Mouse (Mus musculus): Measurements from ENCODE around the gene Ern1. TPM values are rescaled to one million over a fixed set of nuclear protein-coding genes. Genes with fewer than 3 reads are reported as not detected.
"Not testable (repeated sequence)": the region's sequence is repeated elsewhere in the genome, so short reads cannot be mapped to it uniquely, and the experiment has no call there.

Gene Ern1
- polyA plus RNA-seq, 1 experiment from 2014 or later = 7.5 TPM

DNA sequence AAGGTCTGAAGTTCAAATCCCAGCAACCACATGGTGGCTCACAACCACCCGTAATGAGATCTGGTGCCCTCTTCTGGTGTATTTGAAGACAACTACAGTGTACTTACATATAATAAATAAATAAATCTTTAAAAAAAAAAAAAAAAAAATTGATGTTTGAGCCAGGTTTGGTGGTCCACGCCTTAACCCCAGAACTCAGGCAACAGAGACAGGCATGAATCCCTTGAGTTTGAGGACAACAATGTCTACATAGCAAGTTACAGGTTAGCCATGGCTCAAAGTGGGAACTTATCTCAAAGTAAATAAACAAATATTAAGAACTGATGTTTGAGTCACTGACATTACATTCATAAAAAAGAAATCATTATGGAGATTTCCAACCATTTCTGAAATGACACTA is 45.1 kb downstream of the Ern1 start:
- not testable (repeated sequence) for H3K4me3 ChIP-seq (replicated peaks)
- 94% methylated on average over 2 of the region's 2 CpGs for WGBS

DNA sequence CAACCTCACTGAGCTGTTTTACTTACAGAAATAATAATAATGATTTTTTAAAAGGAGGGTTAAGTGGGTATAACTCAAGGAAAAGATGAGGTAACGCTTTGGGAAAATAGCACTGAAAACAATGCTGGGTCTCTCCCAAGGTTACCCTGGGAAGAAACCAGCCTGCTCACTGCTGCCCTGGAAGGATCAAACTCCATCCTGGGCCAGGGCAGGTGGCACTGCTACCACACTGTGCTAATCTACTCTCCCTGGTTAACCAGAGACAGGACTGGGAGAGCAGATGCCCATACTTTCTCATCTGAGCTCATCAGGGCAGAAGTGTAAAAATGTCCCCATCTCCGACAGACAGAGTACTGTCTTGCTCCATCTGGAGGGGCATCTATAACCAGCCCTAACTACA is 47.3 kb downstream of the Ern1 start:
- 88% methylated on average over 2 of the region's 2 CpGs for WGBS
- H3K9ac ChIP-seq = no peak overlapping the region
- no peaks in the 10 kb centered on the region for H3K9me3 ChIP-seq
- H3K4me3 ChIP-seq (replicated peaks) = no peak overlapping the region
- no peaks in the 10 kb centered on the region for H3K36me3 ChIP-seq
- 0 out of 2 replicates have a peak overlapping the region, but pooled peaks have one; percentile 22 for H3K27ac ChIP-seq
- no peaks in the 10 kb centered on the region for H3K27me3 ChIP-seq (replicated peaks)
- no peak overlapping the region for H3K4me2 ChIP-seq
- peak; percentile 60; the same call in 1 of the 2 replicates for ATAC-seq (ENCODE audit: insufficient read depth, low FRiP score, low read depth)
- 0 out of 2 replicates have a peak, but pooled peaks cover 2% of the 10 kb centered on the region for H3K4me1 ChIP-seq

More for the DNA sequence above, 45.1 kb downstream of the Ern1 start:
- H3K9ac ChIP-seq; H3K4me2 ChIP-seq; H3K36me3 ChIP-seq; H3K27me3 ChIP-seq (replicated peaks); H3K9me3 ChIP-seq; ATAC-seq (ENCODE audit: insufficient read depth, low FRiP score, low read depth); H3K4me1 ChIP-seq; H3K27ac ChIP-seq: not testable (repeated sequence)

DNA sequence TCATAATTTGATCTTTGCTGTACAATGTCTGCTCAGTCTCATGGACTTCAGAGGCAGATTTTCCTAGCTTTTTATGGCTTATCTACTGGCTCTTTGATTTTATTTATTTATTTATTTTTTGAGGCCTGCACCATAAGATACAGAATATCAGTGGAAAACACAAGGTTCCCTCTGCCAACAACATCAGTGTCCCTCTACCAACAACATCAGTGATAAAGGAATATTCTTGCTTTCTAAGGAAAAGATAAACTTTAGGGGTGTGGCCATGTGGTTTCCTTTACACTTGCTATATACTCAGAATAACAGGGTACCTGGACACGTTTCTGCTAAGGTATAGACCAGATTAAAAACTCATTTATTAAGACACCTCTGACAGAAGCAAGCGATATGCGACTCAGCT is 48.3 kb downstream of the Ern1 start:
- Histone ChIP-seq H3K9ac (no peak overlapping the region), H3K4me3 (replicated peaks) (no peak overlapping the region), H3K9me3 (no peaks in the 10 kb centered on the region), H3K27ac (peak overlapping the region; percentile 40; the same call in 1 of the 2 replicates), H3K4me1 (0 out of 2 replicates have a peak, but pooled peaks cover 2% of the 10 kb centered on the region), H3K36me3 (no peaks in the 10 kb centered on the region), H3K27me3 (replicated peaks) (no peaks in the 10 kb centered on the region), H3K4me2 (no peak overlapping the region)
- WGBS = 43% methylated on average over 3 of the region's 3 CpGs
- no peak for ATAC-seq (ENCODE audit: insufficient read depth, low FRiP score, low read depth)

DNA sequence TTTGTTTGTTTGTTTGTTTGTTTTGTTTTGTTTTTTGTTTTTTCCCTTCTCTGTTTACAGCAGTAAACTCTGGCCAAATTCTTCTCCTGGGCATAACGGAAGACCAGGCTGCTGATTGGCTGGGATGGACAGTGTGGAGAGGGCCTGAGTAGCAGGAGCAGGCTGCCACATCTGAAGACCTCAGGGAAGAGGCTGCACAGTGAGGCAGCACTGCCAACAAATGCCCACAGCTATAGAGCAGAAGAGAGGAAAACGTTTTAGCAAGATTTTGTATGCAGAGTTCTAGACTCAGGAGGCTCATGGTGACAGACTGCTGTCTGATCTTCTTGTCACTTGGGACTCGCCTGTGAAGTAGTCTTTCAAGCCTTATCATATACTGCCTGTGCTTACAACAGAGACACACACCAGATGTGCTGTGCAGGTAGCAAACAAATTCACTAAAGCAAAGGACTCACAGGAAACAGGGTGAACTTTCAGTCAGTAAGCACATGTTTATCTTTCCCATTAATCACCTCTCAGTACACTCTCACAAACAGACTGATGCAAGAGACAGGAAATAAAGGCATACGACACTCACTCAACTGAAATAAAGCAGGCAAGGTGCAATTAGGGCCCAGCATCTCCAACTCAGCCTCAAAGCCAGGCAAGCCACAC is 49.0 kb downstream of the Ern1 start:
- Histone ChIP-seq H3K27ac (0 out of 2 replicates have a peak overlapping the region, but pooled peaks have one; percentile 33), H3K27me3 (replicated peaks) (no peaks in the 10 kb centered on the region), H3K4me3 (replicated peaks) (no peak overlapping the region), H3K4me1 (0 out of 2 replicates have a peak, but pooled peaks cover 2% of the 10 kb centered on the region), H3K4me2 (no peak overlapping the region), H3K9me3 (no peaks in the 10 kb centered on the region), H3K9ac (no peak overlapping the region), H3K36me3 (no peaks in the 10 kb centered on the region)
- 36% methylated on average over 4 of the region's 4 CpGs for WGBS
- no peak; the same call in 1 of the 2 replicates for ATAC-seq (ENCODE audit: insufficient read depth, low FRiP score, low read depth)

DNA sequence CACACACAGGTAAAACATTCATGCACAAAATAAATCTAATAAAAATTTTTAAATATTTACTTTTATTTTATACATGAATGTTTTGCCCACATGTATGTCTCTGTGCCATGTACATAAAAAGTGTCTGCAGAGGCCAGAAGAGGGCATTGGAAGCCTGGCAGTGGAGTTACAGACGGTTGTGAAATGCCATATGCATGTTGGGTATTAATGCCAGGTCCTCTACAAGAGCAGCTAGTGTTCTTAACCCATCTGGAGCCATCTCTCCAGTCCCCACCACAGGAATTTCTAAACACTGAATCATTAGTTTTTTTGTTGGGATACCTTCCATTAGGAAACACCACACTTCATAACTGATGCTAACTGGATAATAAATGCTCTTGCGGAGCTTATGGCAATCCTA is 50.1 kb downstream of the Ern1 start:
- 0 out of 2 replicates have a peak, but pooled peaks cover 2% of the 10 kb centered on the region for H3K4me1 ChIP-seq
- H3K4me2 ChIP-seq = no peak overlapping the region
- WGBS = 78% methylated on average over 2 of the region's 2 CpGs
- ATAC-seq (ENCODE audit: insufficient read depth, low FRiP score, low read depth) = no peak
- no peak overlapping the region for H3K4me3 ChIP-seq (replicated peaks)
- no peak overlapping the region for H3K9ac ChIP-seq
- no peaks in the 10 kb centered on the region for H3K36me3 ChIP-seq
- H3K27me3 ChIP-seq (replicated peaks) = no peaks in the 10 kb centered on the region
- H3K27ac ChIP-seq = no peak overlapping the region
- H3K9me3 ChIP-seq = no peaks in the 10 kb centered on the region

DNA sequence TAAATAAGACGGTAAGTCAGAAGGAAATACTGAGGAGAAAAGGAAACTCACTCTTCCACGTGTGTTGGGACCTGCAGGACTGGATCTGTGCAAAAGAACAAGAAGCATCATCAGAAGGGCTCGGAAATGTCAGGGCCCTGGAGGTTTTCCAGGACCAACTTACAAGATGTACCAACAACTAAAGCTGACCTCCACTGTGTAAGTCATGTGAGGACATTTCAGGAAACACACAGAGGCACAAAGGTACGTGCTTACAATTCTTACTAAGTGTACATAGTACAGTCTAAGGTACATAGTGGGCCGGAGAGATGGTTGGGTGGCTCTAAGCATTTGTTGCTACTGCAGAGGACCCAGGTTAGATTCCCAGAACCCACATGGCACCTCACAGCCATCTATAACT is 50.6 kb downstream of the Ern1 start:
- WGBS = 82% methylated on average over 5 of the region's 5 CpGs
- Histone ChIP-seq H3K9me3 (no peaks in the 10 kb centered on the region), H3K4me2 (no peak overlapping the region), H3K27me3 (replicated peaks) (no peaks in the 10 kb centered on the region), H3K9ac (no peak overlapping the region), H3K27ac (no peak overlapping the region), H3K4me3 (replicated peaks) (no peak overlapping the region), H3K36me3 (no peaks in the 10 kb centered on the region), H3K4me1 (0 out of 2 replicates have a peak, but pooled peaks cover 2% of the 10 kb centered on the region)
- no peak for ATAC-seq (ENCODE audit: insufficient read depth, low FRiP score, low read depth)

DNA sequence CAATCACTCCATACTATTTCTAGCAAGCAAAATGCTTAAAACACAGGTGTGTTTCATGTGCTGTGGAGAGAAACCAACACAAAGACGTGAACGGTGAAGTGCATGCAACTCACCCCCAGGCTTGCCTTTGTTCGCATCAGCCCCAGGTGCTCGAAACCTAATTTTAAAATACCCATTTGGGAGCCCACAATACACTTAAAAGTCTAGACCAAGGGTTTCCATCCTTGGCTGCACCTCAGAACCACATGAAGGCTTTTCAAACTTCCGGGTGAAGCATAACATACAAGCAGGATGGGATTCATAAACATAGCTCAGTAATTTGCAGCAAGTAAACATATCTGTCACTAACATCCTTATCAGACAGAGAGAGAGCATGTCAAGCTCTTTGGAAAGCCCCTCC is 57.3 kb downstream of the Ern1 start:
- Histone ChIP-seq H3K36me3 (peaks cover 3% of the 10 kb centered on the region; the same call in 1 of the 2 replicates), H3K4me1 (no peaks in the 10 kb centered on the region), H3K4me3 (replicated peaks) (no peak overlapping the region), H3K27ac (no peak overlapping the region), H3K4me2 (no peak overlapping the region), H3K9me3 (no peaks in the 10 kb centered on the region), H3K27me3 (replicated peaks) (no peaks in the 10 kb centered on the region), H3K9ac (no peak overlapping the region)
- 85% methylated on average over 5 of the region's 5 CpGs for WGBS
- ATAC-seq (ENCODE audit: insufficient read depth, low FRiP score, low read depth) = no peak

DNA sequence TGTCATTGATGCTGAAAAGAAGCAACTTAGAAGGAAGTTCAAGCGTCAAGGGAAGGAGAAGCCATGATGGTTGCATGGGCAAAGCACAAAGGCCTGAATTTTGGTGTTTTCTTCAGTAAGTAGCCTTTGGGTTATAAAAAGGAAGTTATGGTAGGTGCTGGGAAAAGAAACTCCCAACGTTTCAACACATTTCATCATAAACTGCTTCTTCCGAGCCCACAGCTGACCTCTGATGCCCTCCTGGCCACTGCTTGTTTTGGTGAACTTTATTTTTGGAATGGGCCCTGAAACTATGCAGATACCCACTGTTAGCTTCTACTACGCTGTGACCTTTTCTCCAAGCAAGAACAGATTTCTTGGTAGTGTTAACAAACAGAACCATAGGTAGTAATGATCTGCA is 58.0 kb downstream of the Ern1 start:
- ATAC-seq (ENCODE audit: insufficient read depth, low FRiP score, low read depth) = no peak
- Histone ChIP-seq H3K27ac (no peak overlapping the region), H3K4me1 (no peaks in the 10 kb centered on the region), H3K27me3 (replicated peaks) (no peaks in the 10 kb centered on the region), H3K9ac (no peak overlapping the region), H3K4me2 (no peak overlapping the region), H3K36me3 (peaks cover 3% of the 10 kb centered on the region; the same call in 1 of the 2 replicates), H3K9me3 (no peaks in the 10 kb centered on the region), H3K4me3 (replicated peaks) (no peak overlapping the region)
- 76% methylated on average over 4 of the region's 4 CpGs for WGBS

DNA sequence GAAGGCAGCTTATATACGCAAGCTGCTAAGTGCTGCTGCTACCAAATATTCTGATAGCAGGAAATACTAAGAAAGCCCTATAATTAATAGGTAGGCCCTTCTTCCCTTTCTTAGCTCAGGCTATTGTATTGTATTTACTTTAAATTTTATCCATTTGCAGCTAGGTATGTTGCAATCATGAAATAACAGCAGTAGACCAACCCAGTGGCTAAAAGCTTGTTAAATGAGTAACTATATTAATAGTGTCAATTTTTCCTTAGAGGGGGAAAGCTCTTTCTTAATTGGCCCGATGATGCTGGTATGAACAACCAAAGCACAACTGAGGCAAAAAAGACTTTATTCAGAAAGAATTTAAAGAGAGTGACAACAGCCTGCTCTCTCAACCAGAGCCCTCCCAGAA is 59.1 kb downstream of the Ern1 start:
- H3K9me3 ChIP-seq = no peaks in the 10 kb centered on the region
- H3K4me2 ChIP-seq = no peak overlapping the region
- H3K9ac ChIP-seq = no peak overlapping the region
- 82% methylated on average over 2 of the region's 2 CpGs for WGBS
- H3K4me3 ChIP-seq (replicated peaks) = no peak overlapping the region
- H3K27me3 ChIP-seq (replicated peaks) = no peaks in the 10 kb centered on the region
- peaks cover 3% of the 10 kb centered on the region; the same call in 1 of the 2 replicates for H3K36me3 ChIP-seq
- ATAC-seq (ENCODE audit: insufficient read depth, low FRiP score, low read depth) = no peak
- H3K27ac ChIP-seq = no peak overlapping the region
- no peaks in the 10 kb centered on the region for H3K4me1 ChIP-seq

DNA sequence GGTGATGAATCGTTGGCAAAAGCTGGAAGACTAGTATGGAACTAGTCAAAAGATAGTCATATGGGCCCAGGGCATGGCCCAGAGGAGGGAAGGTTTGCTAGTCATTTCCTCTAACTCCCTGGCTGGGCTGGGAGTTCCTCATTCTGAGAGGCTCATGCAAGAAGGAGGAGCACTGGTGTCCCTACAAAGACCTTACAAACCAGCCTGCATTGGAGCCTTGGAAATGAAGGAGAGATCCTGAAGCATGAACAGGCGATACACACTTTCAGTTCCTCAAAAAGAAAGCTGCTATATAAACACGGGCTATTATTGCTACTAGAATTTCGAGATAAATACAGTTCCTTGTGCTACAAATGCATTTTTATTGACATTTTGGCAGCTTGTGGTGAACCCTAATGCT is 59.5 kb downstream of the Ern1 start:
- Histone ChIP-seq H3K4me2 (no peak overlapping the region), H3K36me3 (peaks cover 5% of the 10 kb centered on the region; the same call in 1 of the 2 replicates), H3K9ac (no peak overlapping the region), H3K27me3 (replicated peaks) (no peaks in the 10 kb centered on the region), H3K4me1 (no peaks in the 10 kb centered on the region), H3K27ac (no peak overlapping the region), H3K4me3 (replicated peaks) (no peak overlapping the region), H3K9me3 (no peaks in the 10 kb centered on the region)
- 57% methylated on average over 4 of the region's 4 CpGs for WGBS
- ATAC-seq (ENCODE audit: insufficient read depth, low FRiP score, low read depth) = no peak

DNA sequence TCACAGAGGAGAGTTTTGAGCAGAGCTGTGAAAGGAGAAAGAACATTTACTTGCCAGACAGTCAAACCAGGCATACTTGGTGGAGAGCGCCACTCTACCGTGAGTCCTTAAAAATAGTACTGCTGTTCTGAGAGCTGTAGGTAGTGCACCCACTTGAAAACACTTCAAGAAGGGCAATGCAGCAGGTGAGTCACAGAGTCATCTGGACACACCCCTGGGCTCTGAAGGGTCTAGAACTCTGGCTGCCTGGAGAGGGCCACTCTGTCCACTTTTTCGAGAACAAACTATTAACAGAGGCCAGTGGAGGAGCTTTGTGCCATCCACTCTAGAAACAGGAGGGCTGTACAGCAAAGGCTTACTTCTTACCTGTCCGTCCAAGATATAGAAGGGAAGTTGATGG is 61.2 kb downstream of the Ern1 start:
- no peak overlapping the region for H3K27ac ChIP-seq
- H3K4me1 ChIP-seq = no peaks in the 10 kb centered on the region
- ATAC-seq (ENCODE audit: insufficient read depth, low FRiP score, low read depth) = no peak
- WGBS = 93% methylated on average over 4 of the region's 4 CpGs
- H3K9me3 ChIP-seq = no peaks in the 10 kb centered on the region
- H3K27me3 ChIP-seq (replicated peaks) = no peaks in the 10 kb centered on the region
- no peak overlapping the region for H3K4me2 ChIP-seq
- no peak overlapping the region for H3K9ac ChIP-seq
- H3K36me3 ChIP-seq = peaks cover 7% of the 10 kb centered on the region; the same call in 1 of the 2 replicates
- no peak overlapping the region for H3K4me3 ChIP-seq (replicated peaks)

DNA sequence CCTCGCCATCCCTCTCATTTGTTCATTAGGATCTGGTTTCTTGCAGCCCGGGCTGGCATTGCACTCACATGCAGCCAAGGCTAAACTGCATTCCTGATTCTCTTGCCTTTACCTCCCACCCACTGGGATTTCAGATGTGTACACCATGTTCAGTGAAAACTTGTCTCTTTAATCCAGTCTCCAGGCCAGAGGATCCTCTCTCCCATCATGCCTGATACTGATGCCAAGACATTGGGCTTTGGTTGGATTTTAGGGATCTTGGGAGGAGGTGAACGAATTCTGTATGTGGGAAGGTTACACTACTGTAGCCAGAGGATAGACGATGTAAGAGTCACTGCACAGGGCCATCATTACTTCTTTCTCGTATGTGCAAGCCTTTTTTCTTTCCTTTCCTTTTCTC is 62.5 kb downstream of the Ern1 start:
- H3K9ac ChIP-seq = no peak overlapping the region
- no peak overlapping the region for H3K4me2 ChIP-seq
- no peak overlapping the region for H3K4me3 ChIP-seq (replicated peaks)
- ATAC-seq (ENCODE audit: insufficient read depth, low FRiP score, low read depth) = no peak
- H3K9me3 ChIP-seq = no peaks in the 10 kb centered on the region
- H3K4me1 ChIP-seq = no peaks in the 10 kb centered on the region
- no peak overlapping the region for H3K27ac ChIP-seq
- H3K27me3 ChIP-seq (replicated peaks) = no peaks in the 10 kb centered on the region
- H3K36me3 ChIP-seq = peaks cover 7% of the 10 kb centered on the region; the same call in 1 of the 2 replicates
- 88% methylated on average over 5 of the region's 5 CpGs for WGBS
